Mouse (Mus musculus) thymus, postnatal 4 days (tissue): ENCODE measurements around the gene Aldh1b1.

Source experiments
- DNase-seq: peaks from one replicate; pipeline ENCODE4 v3.0.0; 2021

The Aldh1b1 gene

DNA sequence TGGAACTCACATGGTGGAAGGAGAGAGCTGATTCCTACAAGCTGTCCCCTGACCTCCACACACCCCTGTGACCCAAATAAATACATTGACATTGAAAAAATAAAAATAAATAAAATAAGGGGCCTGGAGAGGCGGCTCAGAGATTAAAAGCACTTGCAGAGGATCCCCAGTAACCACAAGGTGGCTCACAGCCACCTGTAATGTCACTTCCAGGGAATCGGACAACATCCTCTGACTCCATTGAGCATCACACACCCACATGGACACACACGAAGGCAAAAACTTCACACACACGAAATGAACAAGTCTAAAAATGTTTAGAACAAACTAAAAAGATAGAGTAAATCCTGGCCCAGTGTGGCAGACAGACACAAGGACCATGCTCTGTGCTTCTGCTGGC is 12.1 kb upstream of the Aldh1b1 start:
- no peak for DNase-seq

DNA sequence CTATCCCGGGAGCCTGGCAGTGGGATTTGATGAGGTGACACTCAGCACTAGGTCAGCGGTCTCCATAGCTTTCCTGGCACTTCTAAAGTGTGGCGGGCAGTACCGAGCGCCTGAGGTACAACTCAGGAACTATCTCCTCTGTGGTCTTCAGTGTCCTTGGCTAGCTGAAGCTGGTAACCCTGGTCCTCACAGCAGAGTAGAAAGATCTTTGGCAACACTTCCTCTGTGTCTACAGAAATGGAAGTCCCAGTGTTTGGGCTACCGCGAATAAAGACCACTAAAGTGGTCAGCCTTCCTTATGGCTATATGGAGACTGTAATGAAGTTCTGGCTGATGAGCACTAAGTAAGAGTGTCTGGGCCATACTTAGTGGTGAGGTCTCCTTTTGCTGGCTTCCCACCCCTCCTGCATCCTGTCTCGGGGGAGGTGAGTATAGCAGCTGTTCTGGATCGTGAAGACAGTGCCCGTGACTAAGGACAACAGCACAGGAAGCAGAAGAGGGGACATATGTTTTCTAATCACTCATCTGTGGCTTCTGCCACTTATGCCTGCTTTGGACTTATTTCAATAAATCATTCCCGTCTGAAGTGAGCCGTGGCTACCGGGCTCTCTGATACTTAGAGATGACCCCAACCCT is 10.3 kb upstream of the Aldh1b1 start:
- DNase-seq: no peak

- no peak for DNase-seq
Observed at GRCm38 (mm10) chr4:45789263-45789958, 9.4 kb upstream of the Aldh1b1 start.

GRCm38 (mm10) chr4:45790018-45790417 is 8.8 kb upstream of the Aldh1b1 start:
- DNase-seq: no peak

GRCm38 (mm10) chr4:45795191-45795811 is 3.5 kb upstream of the Aldh1b1 start:
- no peak for DNase-seq

DNA sequence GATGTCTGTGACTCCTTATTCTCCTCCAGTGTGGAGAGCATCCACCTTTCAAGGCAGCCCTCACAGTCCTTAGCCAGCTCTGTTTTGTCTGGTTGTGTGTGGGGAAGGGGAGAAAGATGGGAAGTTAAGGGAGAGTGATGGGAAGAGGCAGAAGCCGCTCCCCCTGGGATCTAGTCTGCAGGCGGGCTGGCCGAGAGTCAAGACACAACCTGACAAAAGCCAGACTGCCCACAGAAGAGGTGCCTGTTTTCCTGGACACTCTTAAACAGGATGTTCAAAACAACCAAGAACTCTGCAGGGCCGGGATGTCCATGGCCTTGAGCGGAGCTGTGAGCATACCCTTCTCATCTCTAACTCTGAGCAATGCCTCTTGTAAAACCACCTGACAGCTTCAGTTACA is 2.1 kb upstream of the Aldh1b1 start:
- no peak for DNase-seq

GRCm38 (mm10) chr4:45799956-45800537 is 1.2 kb downstream of the Aldh1b1 start:
- no peak for DNase-seq

- no peak for DNase-seq
Observed at GRCm38 (mm10) chr4:45802900-45803299, 4.1 kb downstream of the Aldh1b1 start.

GRCm38 (mm10) chr4:45808034-45808433 is 9.2 kb downstream of the Aldh1b1 start:
- DNase-seq: no peak

DNA sequence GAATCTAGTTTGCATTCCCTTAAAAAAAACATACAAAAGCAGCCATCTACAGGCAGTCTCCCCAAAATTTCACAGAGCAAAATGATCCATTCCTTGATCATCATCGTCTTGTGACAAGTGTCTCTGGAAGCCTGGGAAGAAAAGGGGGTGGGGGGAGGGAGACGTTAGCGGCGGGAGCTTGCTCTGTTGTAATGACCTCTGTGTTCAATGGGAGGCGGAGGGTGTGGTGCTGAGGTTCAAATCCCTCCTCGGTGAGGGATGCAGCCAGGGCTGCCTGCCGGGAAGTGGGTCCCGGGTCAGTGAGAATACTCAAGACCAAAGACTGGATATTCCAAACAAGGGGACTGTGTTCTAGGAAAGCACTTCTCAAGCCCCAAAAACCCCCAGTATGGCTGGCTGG is 12.4 kb downstream of the Aldh1b1 start:
- no peak for DNase-seq

DNA sequence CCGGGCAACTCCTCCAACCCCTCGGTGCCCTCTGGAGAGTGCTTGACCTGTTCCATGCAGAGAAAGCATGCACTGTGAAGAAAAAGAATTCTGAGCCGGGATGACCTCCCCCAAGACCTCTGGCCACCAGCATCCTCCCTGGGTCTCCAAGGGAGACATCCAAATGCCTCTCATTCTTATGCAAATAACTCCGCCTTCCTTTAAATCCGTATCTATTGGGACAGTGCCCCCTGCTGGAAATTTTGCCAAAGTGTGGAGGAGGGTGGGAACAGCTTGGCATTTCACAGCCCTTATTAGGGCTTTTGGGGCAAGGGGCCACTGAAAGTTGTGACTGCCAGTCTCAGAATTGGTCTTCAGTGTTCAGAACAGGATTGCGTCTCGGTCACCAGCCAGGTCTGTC is 16.7 kb downstream of the Aldh1b1 start:
- peak; percentile 69 for DNase-seq

GRCm38 (mm10) chr4:45818814-45819207 is 20.0 kb downstream of the Aldh1b1 start:
- DNase-seq: no peak

DNA sequence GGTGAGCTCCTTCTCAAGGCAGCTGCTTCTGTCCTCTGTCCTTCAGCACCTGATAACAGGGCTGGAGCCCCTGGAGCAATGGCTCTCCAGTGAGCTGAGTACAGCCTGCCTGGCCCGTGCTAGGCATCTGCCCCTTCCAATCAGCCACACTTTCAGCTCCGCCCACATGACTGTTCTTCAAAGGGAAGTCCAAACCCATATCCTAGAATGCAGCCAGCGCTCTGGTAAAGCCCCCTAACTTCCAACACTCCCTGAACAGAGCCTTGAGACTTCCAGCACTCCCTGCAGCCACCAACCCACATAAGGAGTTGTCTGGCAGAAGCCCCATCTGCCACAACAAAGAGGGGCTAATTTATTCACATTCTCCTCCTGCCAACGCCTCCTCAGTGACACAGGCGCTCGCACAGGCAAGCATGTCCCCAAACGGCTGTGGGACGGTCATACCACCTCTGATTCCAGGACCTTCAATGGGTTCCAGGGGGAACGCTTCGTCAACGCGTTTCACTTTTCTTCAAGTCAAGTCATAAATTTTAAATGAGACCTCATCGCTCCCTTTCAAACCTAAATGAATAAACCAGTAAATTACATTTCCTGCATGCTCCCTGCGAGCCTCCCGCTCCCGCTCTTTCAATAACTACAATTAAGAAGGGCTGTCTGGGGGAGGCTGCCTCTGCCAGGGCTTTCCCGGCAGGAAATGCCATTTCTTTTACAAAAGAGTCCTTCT is 20.5 kb downstream of the Aldh1b1 start:
- DNase-seq: no peak

GRCm38 (mm10) chr4:45820074-45820830 is 21.4 kb downstream of the Aldh1b1 start:
- DNase-seq: peak; percentile 85

GRCm38 (mm10) chr4:45821995-45822394 is 23.2 kb downstream of the Aldh1b1 start:
- no peak for DNase-seq

DNA sequence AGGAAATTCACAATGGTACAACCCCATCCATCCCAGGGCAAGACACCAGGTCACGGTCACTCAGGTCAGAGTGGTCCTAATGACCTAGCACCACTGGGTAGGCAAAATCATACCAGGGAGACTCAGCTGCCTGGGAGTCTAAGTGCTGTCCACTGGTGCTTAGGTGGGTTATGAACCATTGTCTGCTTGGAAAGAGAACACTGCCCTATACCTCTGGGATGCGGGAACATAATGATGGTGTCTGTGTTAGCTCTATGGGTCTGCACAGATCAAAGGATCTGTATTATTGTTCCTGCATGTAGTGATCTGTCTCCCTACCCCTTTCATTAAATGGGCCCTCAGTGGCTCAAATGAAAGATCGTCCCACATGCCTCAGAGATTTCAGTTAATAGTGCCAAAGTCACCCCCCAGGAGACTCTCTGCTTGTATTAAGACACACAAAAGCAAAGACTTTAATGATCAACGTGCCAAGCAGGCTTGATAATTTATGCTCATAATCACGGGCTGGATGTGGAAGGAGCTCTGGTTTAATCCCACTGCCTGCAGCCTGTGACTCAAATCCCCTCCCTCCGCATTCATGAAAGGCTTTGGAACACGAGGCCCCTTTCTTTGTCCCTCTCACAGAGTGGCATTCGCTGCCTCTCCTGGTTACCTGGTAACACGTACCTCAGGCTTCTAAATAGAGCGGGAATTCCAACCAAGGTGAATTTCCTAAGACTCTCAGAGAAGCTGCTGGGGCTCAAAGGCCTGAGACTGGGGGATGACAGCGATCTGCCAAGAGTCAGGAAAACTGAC is 24.2 kb downstream of the Aldh1b1 start:
- DNase-seq: no peak

- no peak for DNase-seq
Observed at GRCm38 (mm10) chr4:45824049-45824760, 25.4 kb downstream of the Aldh1b1 start.

GRCm38 (mm10) chr4:45824761-45825556 is 26.1 kb downstream of the Aldh1b1 start:
- no peak for DNase-seq

GRCm38 (mm10) chr4:45826275-45827040 is 27.6 kb downstream of the Aldh1b1 start, which contains the start of gene Igfbpl1:
Gene Igfbpl1 (minus strand): TSS chr4:45826923.
- DNase-seq: peak; percentile 22
